Mouse (Mus musculus): ENCODE measurements around the gene Havcr1.
A peak's percentile ranks its signal among the peaks of the same experiment; 100 is the strongest.
"Not testable (repeated sequence)": the region's sequence is repeated elsewhere in the genome, so short reads cannot be mapped to it uniquely, and the experiment has no call there.

Havcr1 gene

DNA sequence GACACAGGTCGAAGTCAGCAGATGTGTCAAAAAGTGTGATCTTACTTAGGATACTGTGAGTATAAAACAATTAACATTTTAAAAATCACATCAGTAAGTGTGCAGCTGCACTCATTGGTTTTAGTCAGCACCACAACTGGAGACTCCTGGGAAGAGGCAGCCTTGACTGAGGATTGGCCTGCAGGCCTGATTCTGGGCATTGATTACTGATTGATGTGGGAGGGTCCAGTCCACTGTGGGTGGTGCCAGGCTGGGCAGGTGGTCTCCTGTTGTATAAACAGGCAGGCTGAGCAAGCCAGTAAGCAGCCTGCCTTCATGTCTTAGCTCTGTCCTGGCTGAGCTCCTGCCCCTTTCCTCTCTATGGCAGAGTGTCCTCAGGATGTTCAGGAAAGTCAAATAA, at the start of gene Havcr1:
TSS of gene Havcr1 (plus strand) at position 5 of the 400 bp plus-strand sequence.
- not testable (repeated sequence) for DNase-seq (ENCODE audit: low read depth, low spot score)

DNA sequence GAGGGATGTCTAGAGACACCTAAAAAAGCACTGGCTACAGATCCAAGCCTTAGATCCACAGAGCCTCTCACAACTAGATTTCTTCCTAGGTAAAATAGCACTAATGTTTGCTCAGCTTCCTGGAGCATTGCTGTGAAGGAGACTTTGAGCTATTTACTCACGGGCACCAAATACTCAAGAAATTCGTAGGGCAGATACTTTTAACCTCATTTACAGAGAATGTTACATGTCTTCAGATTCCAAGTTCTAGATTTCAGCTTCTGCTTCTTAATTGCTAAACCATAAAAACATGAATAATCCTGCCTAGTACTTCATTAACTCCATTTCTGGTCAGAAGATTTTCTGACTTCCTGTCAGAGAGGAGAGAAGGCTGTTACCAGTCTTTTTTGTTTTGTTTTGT, 44.7 kb upstream of the Havcr1 start:
- DNase-seq (ENCODE audit: low read depth, low spot score) = no peak

DNA sequence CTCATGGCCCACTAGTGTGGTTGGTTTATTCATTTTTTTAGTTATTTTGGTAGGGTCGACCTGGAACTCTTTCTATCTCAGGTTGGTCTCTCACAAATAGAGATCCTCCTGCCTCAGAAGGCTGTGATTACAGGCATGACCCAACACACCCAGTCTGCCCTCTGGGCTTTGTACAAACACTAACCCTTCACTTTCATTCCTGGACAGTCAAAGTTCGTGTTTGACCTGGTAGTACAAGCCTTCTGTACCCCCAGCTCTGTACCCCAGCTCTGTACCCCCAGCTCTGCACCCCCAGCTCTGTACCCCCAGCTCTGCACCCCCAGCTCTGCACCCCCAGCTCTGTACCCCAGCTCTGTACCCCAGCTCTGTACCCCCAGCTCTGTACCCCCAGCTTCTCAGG, 39.0 kb upstream of the Havcr1 start:
- not testable (repeated sequence) for DNase-seq (ENCODE audit: low read depth, low spot score)

DNA sequence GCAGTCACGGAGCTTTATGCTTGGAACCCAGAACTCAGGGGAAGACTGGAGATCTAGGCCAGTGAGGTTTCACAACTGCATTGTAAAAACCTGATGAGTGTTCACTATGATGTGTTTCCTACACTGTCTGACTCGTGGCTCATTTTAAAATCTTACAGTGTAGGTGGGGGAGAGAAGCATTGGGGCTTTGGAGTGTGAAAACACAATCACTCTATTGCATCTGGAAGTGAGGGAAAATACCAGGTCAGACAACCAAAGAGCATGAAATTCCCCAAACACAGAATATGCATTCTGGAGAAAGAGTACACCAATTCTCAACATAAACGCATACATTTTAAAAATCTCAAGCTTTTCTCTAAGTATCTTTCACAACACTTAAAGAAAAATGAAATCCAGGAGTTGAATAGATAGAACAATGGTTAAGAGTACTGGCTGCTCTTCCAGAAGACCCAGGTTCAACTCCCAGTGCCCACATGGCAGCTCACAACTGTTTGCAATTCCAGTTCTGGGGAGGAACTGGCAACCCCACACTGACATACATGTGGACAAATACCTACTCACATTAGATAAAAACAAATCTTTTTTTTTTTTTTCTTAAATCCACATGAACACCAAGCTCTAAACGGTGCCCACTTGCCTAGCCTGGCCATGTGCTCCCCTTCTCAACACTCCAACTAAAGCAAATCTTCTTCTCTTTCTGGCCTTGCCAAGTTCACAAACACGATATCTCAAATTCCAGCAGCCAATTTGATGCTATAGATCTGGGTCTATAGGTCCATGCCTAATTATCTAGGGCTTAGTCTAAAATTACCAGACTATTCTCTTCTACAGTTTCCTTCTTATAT, 37.2 kb upstream of the Havcr1 start:
- no peak for DNase-seq (ENCODE audit: low read depth, low spot score)

DNA sequence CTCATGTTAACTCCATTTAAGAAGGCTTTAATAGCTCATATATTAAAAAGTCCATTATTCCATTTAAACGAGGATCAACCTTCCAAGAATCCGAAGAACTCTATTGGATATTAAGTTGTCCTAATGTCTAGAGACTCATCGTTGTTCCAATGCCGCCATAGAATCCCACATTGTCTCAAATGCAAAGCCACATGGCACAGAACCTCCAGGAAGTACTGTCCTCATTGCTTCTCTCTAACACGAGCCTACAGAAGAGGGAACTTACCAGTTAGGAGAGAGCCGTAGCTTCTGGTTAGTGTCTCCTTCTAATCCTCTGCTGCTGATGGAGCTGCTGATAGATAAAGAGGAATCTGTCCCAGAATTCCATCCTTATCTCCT, 36.6 kb upstream of the Havcr1 start:
- DNase-seq (ENCODE audit: low read depth, low spot score) = no peak

DNA sequence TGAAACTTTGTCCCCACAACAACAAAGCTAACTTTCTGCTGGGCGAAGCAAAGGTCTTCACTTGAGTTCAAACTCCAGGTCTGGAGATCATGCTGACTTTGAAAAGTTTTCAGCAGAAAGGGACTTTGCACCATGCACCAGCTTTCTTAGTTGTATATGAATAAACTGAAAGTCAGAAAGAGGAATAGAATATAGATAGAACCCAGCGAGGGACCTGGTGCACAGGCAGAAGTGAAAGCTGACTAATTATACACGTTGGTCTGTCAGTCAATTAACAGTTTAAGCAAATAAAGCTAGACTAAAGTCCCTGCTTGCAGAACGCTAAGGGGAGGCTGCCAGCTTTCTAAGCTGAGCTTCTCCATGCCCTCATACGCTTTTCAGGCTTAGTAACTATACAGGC, 36.0 kb upstream of the Havcr1 start:
- no peak for DNase-seq (ENCODE audit: low read depth, low spot score)

DNA sequence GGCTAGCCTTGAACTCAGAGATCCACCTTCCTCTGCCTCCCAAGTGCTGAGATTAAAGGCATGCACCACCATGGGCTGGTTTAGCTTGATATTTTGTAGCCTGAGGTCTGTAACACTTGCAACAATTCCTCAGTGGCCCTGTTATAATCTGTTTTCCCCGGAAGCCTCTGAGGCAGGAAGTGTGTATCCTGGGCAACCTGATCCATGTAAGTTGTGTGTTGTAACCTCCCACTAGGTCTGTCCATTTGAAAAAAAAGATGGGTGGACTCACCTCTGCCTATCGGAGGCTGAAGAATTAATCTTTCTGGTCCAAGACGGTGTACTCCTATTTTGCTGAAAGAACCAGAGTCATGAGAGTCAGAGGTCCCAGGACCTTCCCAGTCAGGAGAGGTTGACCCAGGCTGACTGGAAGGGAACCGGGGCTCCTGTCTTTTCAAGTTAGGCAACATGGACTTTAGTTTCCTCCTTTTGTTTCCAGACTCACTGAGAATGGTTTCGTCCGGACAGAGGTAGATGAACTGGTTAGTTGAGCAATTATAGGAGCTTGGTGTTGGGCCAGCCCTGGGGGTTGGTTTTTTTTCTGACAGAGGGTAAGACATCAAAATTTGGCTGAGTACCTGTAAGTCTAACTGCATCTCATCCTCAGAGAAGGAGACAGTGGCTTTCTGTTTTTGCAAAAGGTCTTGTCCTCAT, 28.1 kb upstream of the Havcr1 start, which contains the start of gene Timd2:
TSS of gene Timd2 (minus strand) at position 398 of the 693 bp plus-strand sequence.
- DNase-seq (ENCODE audit: low read depth, low spot score) = no peak

DNA sequence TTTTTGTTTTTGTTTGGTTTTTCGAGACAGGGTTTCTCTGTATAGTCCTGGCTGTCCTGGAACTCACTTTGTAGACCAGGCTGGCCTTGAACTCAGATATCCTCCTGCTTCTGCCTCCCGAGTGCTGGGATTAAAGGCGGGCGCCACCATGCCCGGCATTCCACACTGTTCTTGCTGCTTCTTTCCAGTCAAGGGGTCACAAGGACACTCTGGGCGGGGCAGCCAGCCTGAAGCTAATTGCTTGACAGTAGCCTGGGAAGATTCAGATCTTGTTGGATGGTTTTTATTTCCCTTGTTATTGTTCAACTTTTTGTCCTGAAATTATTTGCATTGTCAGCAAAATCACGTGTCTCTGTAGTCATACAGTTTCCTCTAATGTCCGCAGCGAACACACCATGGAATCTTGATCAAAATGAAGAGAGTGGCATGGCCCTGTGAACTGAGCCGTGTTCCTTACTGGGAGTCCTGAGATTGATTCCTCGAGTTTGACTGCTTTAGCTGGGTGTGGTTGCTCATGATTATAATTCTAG, 3.3 kb upstream of the Havcr1 start:
- no peak for DNase-seq (ENCODE audit: low read depth, low spot score)

DNA sequence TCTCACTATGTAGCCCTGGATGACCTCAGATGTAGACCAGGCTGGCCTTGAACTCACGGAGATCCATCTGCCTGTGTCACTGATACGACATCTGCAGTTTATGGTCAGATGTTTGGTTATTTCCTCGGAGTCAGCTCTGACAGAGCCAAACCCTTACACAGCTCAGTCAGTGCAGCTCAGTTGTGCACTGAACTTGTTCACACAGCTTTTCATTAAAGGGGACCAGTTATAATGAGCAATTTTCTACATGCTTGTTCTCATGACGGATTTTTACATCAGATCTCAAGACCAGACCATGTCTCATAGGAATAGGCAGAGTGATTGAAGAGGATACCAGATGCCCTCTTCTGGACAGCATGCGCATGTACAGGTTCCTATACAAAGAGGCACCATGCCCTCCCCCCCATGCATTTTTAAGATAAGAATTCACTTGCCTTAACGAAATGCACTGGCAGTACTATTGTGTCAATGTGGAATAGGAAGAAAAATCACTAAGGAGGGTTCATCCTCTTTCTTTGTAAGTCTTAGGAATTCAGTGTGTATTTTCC, 1.6 kb upstream of the Havcr1 start:
- DNase-seq (ENCODE audit: low read depth, low spot score) = peak; percentile 19

DNA sequence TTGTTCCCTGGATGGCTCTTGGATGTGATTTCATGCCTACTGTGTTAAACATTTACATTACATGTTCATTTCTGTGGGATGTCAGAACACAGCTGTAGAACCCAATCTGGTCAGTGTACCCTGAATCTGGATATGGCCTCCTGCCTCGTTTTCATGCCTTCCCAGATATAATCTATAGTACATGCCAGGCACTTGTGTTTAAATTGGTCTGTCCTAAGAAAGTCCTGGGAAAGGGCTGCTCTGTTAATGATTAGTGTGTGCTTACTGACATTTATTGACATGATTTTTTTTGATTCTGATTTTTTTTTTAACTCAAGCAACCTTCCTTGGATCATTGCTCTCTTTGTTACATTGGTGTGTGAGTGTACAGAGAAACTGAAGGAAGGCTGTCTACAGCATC, 263 bp upstream of the Havcr1 start:
- no peak for DNase-seq (ENCODE audit: low read depth, low spot score)

DNA sequence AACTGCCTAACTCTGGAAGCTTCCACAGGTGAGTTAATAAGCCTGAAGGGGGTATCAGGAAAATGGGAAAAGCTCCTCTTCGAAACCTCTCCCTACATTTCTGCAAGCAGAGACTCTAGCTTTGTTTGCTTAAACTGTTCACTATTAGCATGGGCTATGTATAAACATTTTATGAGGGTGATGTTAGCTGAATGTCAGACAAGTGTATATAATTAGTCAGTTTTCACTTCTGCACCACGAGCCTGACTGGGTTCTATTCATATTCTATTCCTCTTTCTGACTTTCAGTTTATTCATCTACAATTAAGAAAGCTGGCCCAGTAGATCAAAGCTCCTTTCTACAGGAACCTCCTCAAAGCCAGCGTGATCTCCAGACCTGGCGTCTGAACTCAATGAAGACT, 4.6 kb downstream of the Havcr1 start:
- DNase-seq (ENCODE audit: low read depth, low spot score) = no peak

DNA sequence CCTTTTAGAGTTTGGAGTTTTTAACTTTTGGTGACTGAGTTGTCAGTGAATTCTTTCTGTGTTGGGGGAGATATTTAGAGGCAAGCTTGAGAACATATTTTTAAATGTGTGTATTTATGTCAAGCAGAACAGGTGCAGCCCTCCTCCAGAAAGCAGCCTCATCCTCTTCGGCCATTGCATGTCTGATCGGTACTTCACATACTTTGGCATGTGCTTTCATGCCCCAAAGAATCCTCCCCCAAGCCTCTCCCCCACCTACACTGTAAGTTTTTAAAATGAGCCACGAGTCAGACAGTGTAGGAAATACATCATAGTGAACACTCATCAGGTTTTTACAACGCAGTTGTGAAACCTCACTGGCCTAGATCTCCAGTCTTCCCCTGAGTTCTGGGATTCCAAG, 6.0 kb downstream of the Havcr1 start:
- DNase-seq (ENCODE audit: low read depth, low spot score) = no peak

DNA sequence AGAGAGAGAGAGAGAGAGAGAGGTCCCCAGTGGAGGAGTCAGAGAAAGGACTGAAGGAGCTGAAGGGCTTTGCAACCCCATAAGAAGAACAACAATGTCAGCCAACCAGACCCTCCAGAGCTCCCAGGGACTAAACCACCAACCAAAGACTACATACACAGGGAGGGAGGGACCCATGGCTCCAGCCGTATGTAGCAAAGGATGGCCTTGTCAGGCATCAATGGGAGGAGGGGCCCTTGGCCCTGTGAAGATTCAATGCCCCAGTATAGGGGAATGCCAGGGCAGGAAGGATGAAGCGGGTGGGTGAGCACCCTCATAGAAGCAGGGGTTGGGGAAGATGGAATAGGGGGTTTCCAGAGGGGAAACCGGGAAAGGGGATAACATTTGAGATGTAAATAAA, 6.8 kb downstream of the Havcr1 start:
- no peak for DNase-seq (ENCODE audit: low read depth, low spot score)

DNA sequence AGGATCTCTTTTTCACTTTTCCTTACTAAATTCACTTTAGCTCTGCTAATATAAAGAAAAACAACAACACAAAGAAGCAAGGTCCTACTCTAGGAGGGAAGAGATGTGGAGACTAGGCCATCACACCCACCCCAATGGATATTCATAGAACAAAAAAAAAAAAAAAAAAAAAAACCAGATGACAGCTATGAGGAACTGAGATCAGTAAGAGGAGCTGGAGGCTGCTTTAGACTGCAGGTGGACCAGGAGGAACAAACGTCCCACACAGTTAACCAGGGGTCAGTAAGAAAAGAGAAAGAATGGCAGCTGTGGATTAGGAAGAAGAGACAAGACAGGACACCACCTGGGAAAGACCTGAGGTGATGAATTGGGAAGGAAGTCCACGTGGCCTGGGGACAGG, 13.1 kb downstream of the Havcr1 start:
- DNase-seq (ENCODE audit: low read depth, low spot score) = no peak

DNA sequence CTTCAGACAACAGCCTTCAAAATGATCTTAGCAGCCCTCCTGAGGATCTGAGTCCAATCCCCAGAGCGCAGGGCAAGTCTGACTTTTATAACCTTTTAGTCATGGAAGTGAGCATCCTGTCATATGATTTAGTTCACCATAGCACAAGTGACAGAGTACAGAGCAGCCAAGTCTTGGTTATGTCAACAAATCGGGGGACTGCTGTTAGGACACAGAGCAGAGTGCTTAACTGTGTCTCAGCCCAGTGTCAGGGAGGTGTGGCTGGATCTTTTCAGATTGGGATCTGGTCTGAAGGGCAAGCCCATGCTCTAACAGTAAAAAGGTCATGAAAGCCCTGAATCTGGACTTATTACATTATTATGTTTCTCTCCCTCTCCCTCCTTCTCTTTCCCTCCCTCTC, 18.8 kb downstream of the Havcr1 start:
- no peak for DNase-seq (ENCODE audit: low read depth, low spot score)

DNA sequence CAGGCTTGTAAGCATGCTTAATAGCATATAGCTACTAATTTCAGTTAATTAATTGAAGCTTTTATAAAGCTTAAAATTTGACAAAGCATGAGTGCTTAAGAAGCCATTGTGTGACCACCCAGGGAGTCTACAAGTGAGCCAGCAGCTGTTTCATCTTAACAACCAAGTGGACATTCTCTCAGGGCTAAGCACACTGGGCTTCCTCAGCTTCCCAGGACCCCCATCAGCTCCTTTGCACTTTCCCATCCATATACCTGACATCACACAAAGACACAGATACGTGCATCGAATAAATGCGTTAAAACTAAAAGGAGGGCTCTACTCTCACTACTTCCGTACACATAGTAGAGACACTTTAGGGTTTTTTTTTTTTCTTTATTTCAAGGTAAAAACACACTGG, 19.8 kb downstream of the Havcr1 start:
- DNase-seq (ENCODE audit: low read depth, low spot score) = no peak

DNA sequence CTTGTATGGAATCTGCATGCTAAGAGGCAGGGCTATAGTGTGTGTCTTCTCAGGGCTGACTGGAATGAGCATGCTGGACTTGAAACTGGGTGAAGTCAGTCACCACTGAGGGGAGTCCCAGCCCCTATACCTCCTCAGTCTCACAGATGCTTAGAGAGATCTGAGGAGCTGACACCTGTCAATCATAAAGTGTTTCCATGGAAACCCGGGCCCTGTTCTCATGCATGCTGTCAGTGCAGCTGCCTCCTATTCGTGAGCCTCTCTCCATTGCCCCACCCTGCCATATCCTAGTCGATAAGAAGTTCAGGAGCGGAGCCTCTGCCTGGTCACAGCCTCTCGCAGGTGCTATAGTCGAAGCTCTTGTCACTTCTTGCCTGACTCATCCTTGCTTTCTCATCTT, 20.8 kb downstream of the Havcr1 start:
- DNase-seq (ENCODE audit: low read depth, low spot score) = not testable (repeated sequence)

DNA sequence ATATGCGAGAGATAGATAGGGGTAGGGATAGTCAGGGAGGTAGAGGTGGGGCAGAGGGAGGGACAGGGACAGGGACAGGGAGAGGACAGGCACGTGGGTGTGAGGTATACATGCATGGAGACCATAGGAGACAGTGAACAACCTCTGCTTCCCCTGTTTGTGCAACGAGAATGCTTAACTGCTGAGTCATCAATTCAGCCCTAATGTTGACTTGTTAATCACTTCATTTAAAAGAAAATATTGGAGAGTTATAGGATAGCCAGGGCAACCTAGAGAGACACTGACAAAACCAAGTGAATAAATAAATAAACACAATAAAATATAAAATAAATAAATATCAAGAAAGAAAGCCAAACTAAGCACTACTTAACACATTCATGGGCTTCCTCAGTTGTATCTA, 42.0 kb downstream of the Havcr1 start:
- no peak for DNase-seq (ENCODE audit: low read depth, low spot score)

DNA sequence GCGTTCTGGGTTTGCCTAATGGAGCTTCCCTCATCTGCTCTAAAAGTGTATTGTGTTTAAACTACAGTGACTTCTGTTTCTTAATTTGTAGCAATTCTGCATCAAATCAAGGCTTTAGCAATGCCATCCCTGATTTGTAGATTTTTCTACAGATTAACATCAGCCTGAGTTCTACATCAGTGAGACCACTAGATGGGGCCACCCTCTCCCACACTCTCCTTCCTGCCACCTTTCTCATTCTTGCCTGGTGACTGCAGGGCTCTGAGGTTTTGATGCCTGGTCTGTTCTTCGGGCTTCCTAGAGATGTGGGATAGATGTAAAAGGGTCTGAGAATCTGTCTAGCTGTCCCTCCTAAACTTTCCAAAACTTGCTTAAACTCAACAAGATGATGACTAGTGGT, 44.9 kb downstream of the Havcr1 start:
- no peak for DNase-seq (ENCODE audit: low read depth, low spot score)

DNA sequence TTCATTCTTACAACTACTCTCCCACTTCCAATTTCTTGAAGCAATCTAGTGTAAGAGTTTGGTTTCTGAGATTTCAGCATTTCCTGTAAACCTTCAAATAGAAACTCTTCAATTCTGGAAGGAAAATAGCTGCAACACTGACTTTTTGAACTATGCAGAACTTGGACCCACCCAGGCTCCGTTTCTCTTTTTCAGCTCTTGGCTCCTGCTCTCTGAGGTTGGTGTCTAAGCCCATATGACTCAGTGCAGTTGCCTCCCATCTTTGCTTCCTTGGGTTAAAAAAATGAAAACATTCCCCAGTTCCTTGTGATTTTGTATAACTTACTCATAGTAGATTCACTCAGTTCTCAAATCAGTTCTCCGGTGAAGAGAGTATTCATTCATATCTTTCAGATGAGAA, 69.6 kb downstream of the Havcr1 start:
- DNase-seq (ENCODE audit: low read depth, low spot score) = no peak

DNA sequence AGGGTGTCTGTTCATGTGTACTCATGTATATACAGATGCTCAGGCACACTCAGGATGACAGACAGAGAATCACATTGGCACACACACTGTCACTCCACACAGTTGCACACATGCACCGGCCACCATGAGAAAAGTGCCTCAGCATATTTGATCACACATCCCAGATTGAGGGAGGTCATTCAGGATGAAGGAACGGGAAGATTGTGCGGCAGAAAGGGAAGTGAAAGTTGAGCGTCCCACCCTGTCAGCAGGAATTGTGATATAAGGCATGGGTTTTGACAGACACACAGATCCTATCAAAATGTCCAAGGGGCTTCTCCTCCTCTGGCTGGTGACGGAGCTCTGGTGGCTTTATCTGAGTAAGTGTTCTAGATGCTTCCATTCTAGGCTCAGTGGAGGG, 75.6 kb downstream of the Havcr1 start, which contains the start of gene Timd4:
TSS of gene Timd4 (plus strand) at position 290 of the 400 bp plus-strand sequence.
- no peak for DNase-seq (ENCODE audit: low read depth, low spot score)

DNA sequence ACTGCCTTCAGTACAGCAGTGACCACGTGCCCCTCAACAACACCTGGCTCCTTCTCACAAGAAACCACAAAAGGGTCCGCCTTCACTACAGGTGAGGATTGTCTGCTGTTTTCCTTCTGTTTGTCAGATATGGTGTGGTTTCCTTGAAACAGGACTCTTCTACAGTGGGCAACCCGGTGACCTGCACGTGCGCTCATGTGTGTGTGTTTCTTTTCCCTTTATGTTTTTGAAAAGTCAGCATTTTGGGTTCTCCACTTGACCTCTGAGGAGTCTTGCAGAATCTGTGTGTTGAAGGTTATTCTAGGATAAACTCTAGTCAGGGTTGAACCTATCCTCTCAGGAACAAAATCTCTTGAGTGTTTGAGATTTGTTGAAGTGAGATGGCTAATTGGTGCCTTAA, 82.8 kb downstream of the Havcr1 start:
- DNase-seq (ENCODE audit: low read depth, low spot score) = no peak

DNA sequence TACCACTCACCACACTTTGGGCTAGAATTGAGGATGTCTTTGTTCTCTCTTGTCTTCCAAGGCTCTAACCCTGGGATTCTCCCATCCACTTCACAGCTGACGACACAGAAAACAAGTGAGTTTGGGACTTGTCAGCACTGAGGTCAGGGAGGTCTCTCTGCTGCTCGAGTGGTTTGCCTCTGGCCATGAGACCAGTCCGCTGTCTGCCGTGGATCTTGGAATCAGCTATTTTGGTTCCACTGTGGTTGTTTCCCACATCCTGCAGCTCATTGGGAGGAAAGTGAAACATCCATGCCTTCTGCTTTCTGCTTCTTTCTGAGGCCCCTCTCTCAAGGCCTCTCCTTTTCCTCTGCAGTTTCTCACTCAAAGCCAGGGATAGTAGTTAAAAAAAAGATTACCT, 85.0 kb downstream of the Havcr1 start:
- DNase-seq (ENCODE audit: low read depth, low spot score) = no peak
